Comparison of ENCODE assay signal across 8 mouse cellular contexts in genomic region chr1:138385156-138385841, GRCm38 (mm10).
DNase-seq lines count a peak whose midpoint lies in the region.

No protein-coding gene starts in this region.

- H3K27ac ChIP-seq in limb, embryonic 10.5 days: peak overlapping the region; percentile 75

- DNase-seq in adrenal gland, postnatal 10 days: peak; percentile 7
- DNase-seq in adrenal gland, postnatal 4 days (ENCODE audit: low spot score in 2 of 2): no peak
- DNase-seq in right cerebral cortex, postnatal 4 days: peak; percentile 9
- no peak for DNase-seq in right cerebral cortex, postnatal 36 days (ENCODE audit: low spot score in 2 of 2)
- DNase-seq in limb, embryonic 10.5 days (ENCODE audit: low spot score): peak; percentile 85
- DNase-seq in retina, postnatal 7 days (ENCODE audit: low read depth, low spot score): peak; percentile 20
- no peak for DNase-seq in T-cell, adult 2 months (ENCODE audit: low spot score)
- no peak for DNase-seq in spleen, postnatal 10 days (ENCODE audit: low spot score in 2 of 2)

- WGBS in limb, embryonic 10.5 days: 10% methylated on average over 19 of the region's 19 CpGs

- H3K4me3 ChIP-seq in limb, embryonic 10.5 days: peak overlapping the region; percentile 39

- H3K9me3 ChIP-seq in limb, embryonic 10.5 days (replicated peaks): no peaks in the 10 kb centered on the region

- H3K36me3 ChIP-seq in limb, embryonic 10.5 days: no peaks in the 10 kb centered on the region

- peaks cover 28% of the 10 kb centered on the region for H3K4me1 ChIP-seq in limb, embryonic 10.5 days

- H3K27me3 ChIP-seq in limb, embryonic 10.5 days (ENCODE audit: low read depth, poor library complexity, severe bottlenecking): no peaks in the 10 kb centered on the region

Comparison
In these comparisons a context has a peak if more than half of its experiments do, and no peak if none do; other contexts are left out.
1. DNase-seq: peak in adrenal gland, postnatal 10 days (single experiment), right cerebral cortex, postnatal 4 days (single experiment), limb, embryonic 10.5 days (single experiment) and retina, postnatal 7 days (single experiment); none in adrenal gland, postnatal 4 days (0 of 2), right cerebral cortex, postnatal 36 days (0 of 2), T-cell, adult 2 months (single experiment) and spleen, postnatal 10 days (0 of 2).